ENCODE assay signal across 28 mouse cellular contexts in the genomic region with DNA sequence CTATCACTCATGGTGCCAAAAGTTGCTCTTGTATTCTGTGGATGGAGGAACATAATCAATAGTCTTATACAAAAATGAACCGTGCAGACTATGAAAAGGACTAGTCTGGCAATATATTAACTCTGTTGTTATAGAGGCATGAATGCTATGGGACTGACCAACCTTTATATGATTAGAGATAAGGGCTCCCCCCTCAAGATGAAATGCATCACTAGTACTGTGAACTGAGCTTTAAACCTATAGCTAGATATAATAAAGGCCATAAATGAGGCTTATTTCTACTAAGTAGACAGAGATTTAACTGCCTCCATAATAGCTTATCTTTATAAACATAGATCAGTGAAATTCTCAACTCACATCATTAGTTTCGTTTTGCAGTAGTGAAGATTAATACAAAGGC. TPM values are rescaled to one million over a fixed set of nuclear protein-coding genes. Genes with fewer than 3 reads are reported as not detected.
"Had no signal": no experiment of that assay in that cellular context is flagged by ENCODE, and none has a peak within 500 bp of the region (broad histone marks: within the 10 kb centered on the region; RNA-seq: fewer than 3 reads in every experiment).

No protein-coding gene starts in this region.

RNA-seq across cellular contexts. Expression of gene Prl4a1, which starts 41.7 kb away (rescaled TPM):
- polyA plus RNA-seq: limb, embryonic 10.5 days; limb, embryonic 11.5 days; limb, embryonic 12.5 days; limb, embryonic 13.5 days; limb, embryonic 15.5 days; liver, adult 2 months; liver, embryonic 11.5 days; liver, embryonic 12.5 days; liver, embryonic 13.5 days; liver, embryonic 14.5 days; liver, embryonic 15.5 days; liver, embryonic 16.5 days; liver, postnatal 0 days; lung, adult 2 months; lung, embryonic 15.5 days; lung, embryonic 16.5 days; lung, postnatal 0 days; macrophage; midbrain, embryonic 10.5 days; midbrain, embryonic 12.5 days; midbrain, embryonic 13.5 days; midbrain, embryonic 14.5 days; midbrain, embryonic 15.5 days; midbrain, embryonic 16.5 days; midbrain, postnatal 0 days; myocyte; neural tube, embryonic 11.5 days; neural tube, embryonic 12.5 days had no signal
